Mouse (Mus musculus): ENCODE data around the gene Mnt. TPM values are rescaled to one million over a fixed set of nuclear protein-coding genes. Genes with fewer than 3 reads are reported as not detected.

Mnt gene
- polyA plus RNA-seq, 1 experiment: 22.1 TPM

- TF ChIP-seq POLR2A (IDR thresholded peaks at IDR 0.05; ENCODE audit: extremely low read depth, insufficient read depth, low read length) (no peak), CTCF (IDR thresholded peaks at IDR 0.05; ENCODE audit: extremely low read depth, insufficient read depth, low read length) (no peak)
- no peak overlapping the region for H3K4me3 ChIP-seq (ENCODE audit: insufficient read depth, low read length)
- H3K27ac ChIP-seq (ENCODE audit: insufficient read depth, low read length): no peak overlapping the region
- peaks cover 7% of the 10 kb centered on the region for H3K4me1 ChIP-seq (ENCODE audit: control insufficient read depth, insufficient read depth, low read length)
Measured at GRCm38 (mm10) chr11:74880999-74881398, 50.3 kb downstream of the Mnt start.

- no peak for TF ChIP-seq POLR2A (IDR thresholded peaks at IDR 0.05; ENCODE audit: extremely low read depth, insufficient read depth, low read length)
- TF ChIP-seq CTCF (IDR thresholded peaks at IDR 0.05; ENCODE audit: extremely low read depth, insufficient read depth, low read length): no peak
- H3K27ac ChIP-seq (ENCODE audit: insufficient read depth, low read length): no peak overlapping the region
- no peak overlapping the region for H3K4me3 ChIP-seq (ENCODE audit: insufficient read depth, low read length)
- H3K4me1 ChIP-seq (ENCODE audit: control insufficient read depth, insufficient read depth, low read length): peaks cover 5% of the 10 kb centered on the region
Measured at GRCm38 (mm10) chr11:74881979-74882378, 51.3 kb downstream of the Mnt start.

GRCm38 (mm10) chr11:74883098-74883497 lies 52.4 kb downstream of the Mnt start:
- Histone ChIP-seq H3K27ac (ENCODE audit: insufficient read depth, low read length) (no peak overlapping the region), H3K4me3 (ENCODE audit: insufficient read depth, low read length) (no peak overlapping the region), H3K4me1 (ENCODE audit: control insufficient read depth, insufficient read depth, low read length) (peaks cover 5% of the 10 kb centered on the region)
- TF ChIP-seq CTCF (IDR thresholded peaks at IDR 0.05; ENCODE audit: extremely low read depth, insufficient read depth, low read length): no peak
- no peak for TF ChIP-seq POLR2A (IDR thresholded peaks at IDR 0.05; ENCODE audit: extremely low read depth, insufficient read depth, low read length)

GRCm38 (mm10) chr11:74894619-74895018 lies 63.9 kb downstream of the Mnt start:
- no peak overlapping the region for H3K4me3 ChIP-seq (ENCODE audit: insufficient read depth, low read length)
- TF ChIP-seq POLR2A (IDR thresholded peaks at IDR 0.05; ENCODE audit: extremely low read depth, insufficient read depth, low read length): no peak
- 0 out of 2 replicates have a peak overlapping the region, but pooled peaks have one; percentile 3 for H3K27ac ChIP-seq (ENCODE audit: insufficient read depth, low read length)
- H3K4me1 ChIP-seq (ENCODE audit: control insufficient read depth, insufficient read depth, low read length): peaks cover 3% of the 10 kb centered on the region; the same call in 1 of the 2 replicates

Other genes starting within 250 kb of the Mnt start
- gene Rap1gap2, start 220.0 kb upstream of the Mnt start, polyA plus RNA-seq (2012; rRNA removed): 133 and 135 TPM in 2 replicates
- gene Ccdc92b, start 211.3 kb upstream of the Mnt start, polyA plus RNA-seq (2012; rRNA removed): 22.7 and 23.1 TPM in 2 replicates
- gene Cluh, start 181.4 kb upstream of the Mnt start, polyA plus RNA-seq (2012; rRNA removed): 51.1 and 52.2 TPM in 2 replicates
- gene Pafah1b1, start 106.2 kb upstream of the Mnt start, polyA plus RNA-seq (2012; rRNA removed): 177 and 180 TPM in 2 replicates
- gene Mettl16, start 60.1 kb upstream of the Mnt start, polyA plus RNA-seq (2012; rRNA removed): 14.4 and 15.1 TPM in 2 replicates
- gene Sgsm2, start 66.1 kb downstream of the Mnt start, polyA plus RNA-seq (2012; rRNA removed): 82.7 and 91.9 TPM in 2 replicates
- gene Tsr1, start 67.2 kb downstream of the Mnt start, polyA plus RNA-seq (2012; rRNA removed): 18.1 and 19.0 TPM in 2 replicates
- gene Smg6, start 94.9 kb downstream of the Mnt start, polyA plus RNA-seq (2012; rRNA removed): 26.9 and 29.2 TPM in 2 replicates
- gene Srr, start 95.0 kb downstream of the Mnt start, polyA plus RNA-seq (2012; rRNA removed): 60.0 and 62.7 TPM in 2 replicates

All from cortical plate, adult 2 months (tissue).